Comparison of ENCODE assay signal across 30 mouse cellular contexts in genomic region chr5:104339009-104339408, GRCm38 (mm10). TPM values are rescaled to one million over a fixed set of nuclear protein-coding genes. Genes with fewer than 3 reads are reported as not detected.
DNase-seq lines count a peak whose midpoint lies in the region; ATAC-seq lines count a peak whose summit lies in the region.
"Had no signal": no experiment of that assay in that cellular context is flagged by ENCODE, and none has a peak within 500 bp of the region (broad histone marks: within the 10 kb centered on the region; RNA-seq: fewer than 3 reads in every experiment).

No protein-coding gene starts in this region.

- no peaks in the 10 kb centered on the region for H3K4me1 ChIP-seq in heart, embryonic 11.5 days (ENCODE audit: control insufficient read depth, insufficient read depth, low read length)
- H3K4me1 ChIP-seq: forebrain, embryonic 13.5 days; heart, embryonic 10.5 days; hindbrain, embryonic 12.5 days; hindbrain, embryonic 15.5 days had no signal

- H3K9me3 ChIP-seq in heart, embryonic 11.5 days (replicated peaks; ENCODE audit: control insufficient read depth, low read length), result no peaks in the 10 kb centered on the region
- H3K9me3 ChIP-seq: forebrain, embryonic 10.5 days; forebrain, embryonic 13.5 days; heart, embryonic 10.5 days; hindbrain, embryonic 12.5 days; hindbrain, embryonic 15.5 days had no signal

- no peaks in the 10 kb centered on the region for H3K36me3 ChIP-seq in heart, embryonic 11.5 days (ENCODE audit: control insufficient read depth, insufficient read depth, low read length)
- H3K36me3 ChIP-seq: forebrain, embryonic 10.5 days; heart, embryonic 10.5 days; hindbrain, embryonic 12.5 days; hindbrain, embryonic 15.5 days had no signal

- DNase-seq in heart, adult 11 months, result peak; percentile 14
- DNase-seq in right cerebral cortex, adult 18-20 months, result peak; percentile 55
- DNase-seq in right cerebral cortex, postnatal 10 days (ENCODE audit: low spot score in 2 of 2), result no peak
- DNase-seq in brain, adult 2 months (ENCODE audit: low read depth, low spot score), result peak; percentile 75
- DNase-seq: adrenal gland, adult 8-10 months; adrenal gland, postnatal 25 days; cerebellum, adult 18-20 months; cerebellum, adult 9-10 months; cerebellum, postnatal 14 days; gastrocnemius, adult 2 months; gastrocnemius, postnatal 14 days; heart, adult 2 months had no signal

- WGBS in heart, embryonic 11.5 days (ENCODE audit: insufficient replicate concordance), result 78% methylated on average over 5 of the region's 5 CpGs

- H3K27me3 ChIP-seq in heart, embryonic 11.5 days (ENCODE audit: control insufficient read depth, insufficient read depth, low read length), result no peaks in the 10 kb centered on the region
- H3K27me3 ChIP-seq: forebrain, embryonic 13.5 days; hindbrain, embryonic 15.5 days had no signal

- H3K9ac ChIP-seq in heart, embryonic 11.5 days (ENCODE audit: low read depth, low read length), result no peak overlapping the region
- H3K9ac ChIP-seq: forebrain, embryonic 13.5 days; hindbrain, embryonic 12.5 days had no signal

- no peak overlapping the region for H3K4me2 ChIP-seq in heart, embryonic 11.5 days

- no peak overlapping the region for H3K4me3 ChIP-seq in heart, embryonic 11.5 days (ENCODE audit: low read depth, low read length)
- H3K4me3 ChIP-seq: forebrain, embryonic 10.5 days; forebrain, embryonic 13.5 days; gastrocnemius, adult 2 months; heart, adult 2 months; heart, embryonic 10.5 days; hindbrain, embryonic 12.5 days; hindbrain, embryonic 15.5 days had no signal

- H3K27ac ChIP-seq in heart, embryonic 11.5 days (ENCODE audit: low read depth, low read length), result no peak overlapping the region
- H3K27ac ChIP-seq: forebrain, embryonic 10.5 days; forebrain, embryonic 13.5 days; gastrocnemius, adult 2 months; heart, adult 2 months; heart, embryonic 10.5 days; hindbrain, embryonic 12.5 days; hindbrain, embryonic 15.5 days had no signal

- no peak for ATAC-seq in heart, embryonic 11.5 days (replicated peaks; ENCODE audit: insufficient number of reproducible peaks, low FRiP score, low TSS enrichment)
- ATAC-seq in granulocyte monocyte progenitor cell, adult 5-6 weeks (replicated peaks; ENCODE audit: poor library complexity, severe bottlenecking), result 0 out of 2 replicates have a peak, but pooled peaks have one; percentile 13
- ATAC-seq: activated CD4-positive, CD25-positive, alpha-beta regulatory T cell, adult 4 months had no signal

RNA-seq across cellular contexts. Expression of gene Mepe, which starts 13.9 kb away (rescaled TPM):
- not detected in 2 replicates for polyA plus RNA-seq in heart, embryonic 11.5 days (2014; fragmentation: Nextera tagmentation; extraction: Ambion mirVana)
- not detected in 2 replicates for total RNA-seq in granulocyte monocyte progenitor cell, adult 5-6 weeks (2014; fragmentation: Nextera tagmentation)
- total RNA-seq in granulocyte monocyte progenitor cell, adult 5-6 weeks (2017), result not detected in 2 replicates
- total RNA-seq: adrenal gland, adult 8-10 months; adrenal gland, postnatal 25 days; ES-E14; gastrocnemius, adult 2 months; gastrocnemius, postnatal 14 days; gastrocnemius, postnatal 4 days; heart, adult 2 months; heart, postnatal 25 days; hematopoietic stem cell, adult 5-6 weeks had no signal
- polyA plus RNA-seq: activated CD4-positive, CD25-positive, alpha-beta regulatory T cell, adult 4 months; embryonic facial prominence, embryonic 11.5 days; forebrain, embryonic 10.5 days; forebrain, embryonic 13.5 days; forebrain, embryonic 16.5 days; frontal cortex, adult 2 months; heart, adult 2 months; heart, embryonic 10.5 days; heart, embryonic 14.5 days; heart, postnatal 0 days; hindbrain, embryonic 12.5 days; hindbrain, embryonic 15.5 days; intestine, embryonic 14.5 days had no signal

RNA-seq across cellular contexts. Expression of gene Ibsp, which starts 40.0 kb away (rescaled TPM):
- not detected in 2 replicates for polyA plus RNA-seq in heart, embryonic 11.5 days (2014; fragmentation: Nextera tagmentation; extraction: Ambion mirVana)
- total RNA-seq in granulocyte monocyte progenitor cell, adult 5-6 weeks (2014; fragmentation: Nextera tagmentation), result not detected in 2 replicates
- 1.0 TPM in 1 of 2 replicates, not detected in the other for total RNA-seq in granulocyte monocyte progenitor cell, adult 5-6 weeks (2017)
- total RNA-seq: adrenal gland, postnatal 25 days; ES-E14; gastrocnemius, adult 2 months; gastrocnemius, postnatal 14 days; gastrocnemius, postnatal 4 days; heart, adult 2 months; heart, postnatal 25 days had no signal
- polyA plus RNA-seq: activated CD4-positive, CD25-positive, alpha-beta regulatory T cell, adult 4 months; forebrain, embryonic 10.5 days; heart, embryonic 10.5 days; heart, embryonic 14.5 days; heart, postnatal 0 days; hindbrain, embryonic 12.5 days had no signal

Comparison
In these comparisons a context has a peak if more than half of its experiments do, and no peak if none do; other contexts are left out.
1. DNase-seq: peak in heart, adult 11 months (single experiment), right cerebral cortex, adult 18-20 months (single experiment) and brain, adult 2 months (single experiment); none in right cerebral cortex, postnatal 10 days (0 of 2).